Mouse (Mus musculus) myocyte (in vitro differentiated cells): ENCODE results near the gene 6430628N08Rik. TPM values are rescaled to one million over a fixed set of nuclear protein-coding genes. Genes with fewer than 3 reads are reported as not detected.

Experiments used
- H3K27me3 ChIP-seq: one replicate; pipeline ENCODE4 v1.6.1; 2011; ENCODE audit not compliant: control insufficient read depth, insufficient read depth, insufficient read length
- H3K36me3 ChIP-seq: one replicate; pipeline ENCODE4 v1.6.1; 2011; ENCODE audit not compliant: control insufficient read depth, insufficient read depth
- H3K4me2 ChIP-seq: one replicate; pipeline ENCODE4 v1.6.1; 2011; ENCODE audit warnings: low read depth, control low read depth
- H3K4me3 ChIP-seq: one replicate; pipeline ENCODE4 v1.5.1; 2011; ENCODE audit warnings: mild to moderate bottlenecking, control low read depth, moderate library complexity
- H3K79me2 ChIP-seq: one replicate; pipeline ENCODE4 v1.6.1; 2011; ENCODE audit not compliant: control insufficient read depth, insufficient read depth
- H3ac ChIP-seq: one replicate; pipeline ENCODE4 v1.6.1; 2011; ENCODE audit not compliant: control insufficient read depth, insufficient read length
- CEBPB ChIP-seq: IDR thresholded peaks from 2 replicates; pipeline ENCODE4 v1.6.1; 2011; ENCODE audit warnings: mild to moderate bottlenecking, moderate library complexity; ENCODE audit not compliant: poor library complexity, insufficient read depth, severe bottlenecking
- E2F4 ChIP-seq: IDR thresholded peaks from one replicate; pipeline ENCODE4 v1.6.1; 2011; ENCODE audit warnings: mild to moderate bottlenecking, control low read depth, moderate library complexity; ENCODE audit not compliant: insufficient read depth
- MAX ChIP-seq: IDR thresholded peaks from one replicate; pipeline ENCODE4 v1.6.1; 2011; ENCODE audit warnings: low read depth, mild to moderate bottlenecking, control low read depth
- MYOD1 ChIP-seq, 3 experiments: IDR thresholded peaks; one replicate each; pipeline ENCODE4 v1.6.1; 2011; ENCODE audit warnings: control low read depth in 2 of 3, low read depth in 2 of 3, mild to moderate bottlenecking in 2 of 3, moderate library complexity in 1 of 3; ENCODE audit not compliant: insufficient read length in 2 of 3, control insufficient read depth in 1 of 3
- MYOG ChIP-seq, 3 experiments: IDR thresholded peaks; one replicate each; pipeline ENCODE4 v1.6.1; 2011; ENCODE audit warnings: control low read depth in 2 of 3, low read depth in 2 of 3, mild to moderate bottlenecking in 2 of 3; ENCODE audit not compliant: insufficient read length in 2 of 3, control insufficient read depth in 1 of 3, insufficient read depth in 1 of 3
- POLR2A ChIP-seq: IDR thresholded peaks from one replicate; pipeline ENCODE4 v1.6.1; 2011; ENCODE audit warnings: low read depth, mild to moderate bottlenecking, control low read depth, moderate library complexity; ENCODE audit not compliant: insufficient read length
- POLR2AphosphoS2 ChIP-seq: IDR thresholded peaks from one replicate; pipeline ENCODE4 v1.6.1; 2011; ENCODE audit warnings: low read depth, control low read depth; ENCODE audit not compliant: insufficient read length
- REST ChIP-seq: IDR thresholded peaks from one replicate; pipeline ENCODE4 v1.6.1; 2011; ENCODE audit warnings: mild to moderate bottlenecking, control low read depth, moderate library complexity; ENCODE audit not compliant: insufficient read depth, insufficient read length
- SRF ChIP-seq: IDR thresholded peaks from one replicate; pipeline ENCODE4 v1.6.1; 2011; ENCODE audit warnings: low read depth; ENCODE audit not compliant: control insufficient read depth, insufficient read length
- TCF12 ChIP-seq: IDR thresholded peaks from one replicate; pipeline ENCODE4 v1.6.1; 2011; ENCODE audit warnings: mild to moderate bottlenecking, control low read depth; ENCODE audit not compliant: poor library complexity, insufficient read depth, severe bottlenecking
- TCF3 ChIP-seq: IDR thresholded peaks from one replicate; pipeline ENCODE4 v1.6.1; 2011; ENCODE audit warnings: low read depth, control low read depth; ENCODE audit not compliant: insufficient read length
- USF1 ChIP-seq: IDR thresholded peaks from one replicate; pipeline ENCODE4 v1.6.1; 2011; ENCODE audit warnings: low read depth, mild to moderate bottlenecking, control low read depth, moderate library complexity
- polyA plus RNA-seq: library from polyadenylated mRNA; unstranded; fragments of >200 nt; fragmentation: generic; extraction: Trizol; gene quantifications from one replicate; pipeline ENCODE4 v1.2.1, GENCODE M21; 2012; ENCODE audit warnings: missing spikeins

Gene 6430628N08Rik
- polyA plus RNA-seq, 1 experiment: not detected

DNA sequence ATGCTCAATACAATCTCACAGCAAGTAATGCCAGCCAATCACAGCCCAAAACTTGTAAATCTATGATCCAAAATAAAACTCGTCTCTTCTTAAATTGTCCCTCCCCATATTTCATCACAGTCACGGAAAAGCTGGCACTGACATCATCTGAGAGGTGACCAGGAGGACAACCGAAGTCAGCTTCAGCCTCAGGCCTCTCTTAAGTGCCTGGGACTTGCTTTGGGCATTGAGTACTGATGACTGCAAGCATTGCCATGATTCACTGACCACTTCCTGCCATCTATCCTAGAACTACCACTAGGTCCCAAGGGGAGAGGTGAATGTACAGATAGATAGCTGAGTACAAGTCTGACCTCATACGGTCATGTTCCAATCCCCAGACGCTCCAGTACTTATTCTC, 32.2 kb downstream of the 6430628N08Rik start:
- H3K4me2 ChIP-seq: peak overlapping the region; percentile 60
- H3K27me3 ChIP-seq: no peaks in the 10 kb centered on the region
- TF ChIP-seq POLR2AphosphoS2 (no peak), CEBPB (peak; percentile 51; the same call in 1 of the 2 replicates)

DNA sequence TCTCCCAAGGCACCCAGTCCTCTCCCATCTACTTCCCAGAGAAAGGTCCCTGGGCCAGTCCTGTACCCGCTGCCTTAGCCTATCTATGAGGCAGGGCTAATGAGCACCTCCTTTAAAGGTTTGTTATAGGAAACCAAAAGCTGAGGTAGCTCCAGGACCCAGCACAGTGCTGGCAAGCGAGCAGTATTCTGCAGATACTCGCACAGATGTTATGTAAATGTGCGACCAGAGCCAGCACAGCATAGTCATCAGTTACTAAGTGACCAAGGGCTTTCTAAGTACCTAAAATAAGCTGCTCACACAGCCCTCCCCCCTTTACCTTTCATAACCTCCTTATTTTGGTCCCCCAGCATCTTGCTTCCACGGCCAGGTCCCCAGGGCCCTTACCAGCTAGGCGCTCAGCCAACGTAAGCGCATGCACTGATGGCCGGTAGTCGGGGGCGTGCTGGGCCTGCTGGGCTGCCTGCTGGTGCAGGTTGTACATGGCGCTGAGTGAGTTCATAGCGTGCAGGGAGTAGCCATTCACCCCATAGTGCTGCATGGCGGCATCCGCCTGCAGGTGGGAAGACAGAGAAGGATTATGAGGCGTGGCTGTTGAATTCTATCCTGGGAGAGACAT, 32.9 kb downstream of the 6430628N08Rik start:
- no peaks in the 10 kb centered on the region for H3K27me3 ChIP-seq
- no peak for TF ChIP-seq SRF
- no peak for TF ChIP-seq TCF12
- no peak for TF ChIP-seq POLR2A
- TF ChIP-seq USF1: no peak
- no peak for TF ChIP-seq MYOG (IDR thresholded peaks at IDR 0.05; ENCODE audit: control insufficient read depth in 1 of 3, insufficient read depth in 1 of 3, insufficient read length in 2 of 3, low read depth in 2 of 3)
- TF ChIP-seq CEBPB: no peak
- no peaks in the 10 kb centered on the region for H3K79me2 ChIP-seq
- H3K4me3 ChIP-seq: no peak overlapping the region
- no peak overlapping the region for H3ac ChIP-seq
- H3K4me2 ChIP-seq: peak overlapping the region; percentile 60
- no peaks in the 10 kb centered on the region for H3K36me3 ChIP-seq

More for the DNA sequence above, 32.2 kb downstream of the 6430628N08Rik start:
- Histone ChIP-seq H3K79me2 (no peaks in the 10 kb centered on the region), H3ac (no peak overlapping the region), H3K36me3 (no peaks in the 10 kb centered on the region), H3K4me3 (no peak overlapping the region)

DNA sequence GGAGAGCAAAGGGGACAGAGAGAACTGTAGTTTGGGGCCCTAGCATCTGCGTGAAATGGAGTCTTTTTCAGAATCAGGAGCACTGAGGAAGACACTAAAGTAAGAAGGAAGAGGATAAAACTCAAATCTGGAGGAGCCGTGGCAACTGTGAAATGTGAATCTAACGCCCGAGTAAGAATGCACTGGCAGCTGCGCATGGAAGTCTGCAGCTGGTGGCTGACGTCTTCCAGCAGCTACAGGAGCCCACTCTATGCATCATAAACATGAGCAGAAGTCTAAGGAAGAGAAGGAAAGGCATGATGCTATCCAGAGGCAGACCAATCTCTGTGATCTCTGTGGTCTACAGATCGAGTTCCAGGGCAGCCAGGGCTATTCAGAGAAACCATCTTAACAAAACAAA, 37.2 kb downstream of the 6430628N08Rik start:
- TF ChIP-seq CEBPB (no peak), MYOD1 (IDR thresholded peaks at IDR 0.05; ENCODE audit: control insufficient read depth in 1 of 3, insufficient read length in 2 of 3, low read depth in 2 of 3) (peak in 2 of 3 experiments; percentile 49 to 65)
- H3ac ChIP-seq: no peak overlapping the region
- no peaks in the 10 kb centered on the region for H3K36me3 ChIP-seq
- H3K27me3 ChIP-seq: peaks cover 17% of the 10 kb centered on the region
- H3K4me3 ChIP-seq: no peak overlapping the region
- peak overlapping the region; percentile 36 for H3K4me2 ChIP-seq
- H3K79me2 ChIP-seq: no peaks in the 10 kb centered on the region

DNA sequence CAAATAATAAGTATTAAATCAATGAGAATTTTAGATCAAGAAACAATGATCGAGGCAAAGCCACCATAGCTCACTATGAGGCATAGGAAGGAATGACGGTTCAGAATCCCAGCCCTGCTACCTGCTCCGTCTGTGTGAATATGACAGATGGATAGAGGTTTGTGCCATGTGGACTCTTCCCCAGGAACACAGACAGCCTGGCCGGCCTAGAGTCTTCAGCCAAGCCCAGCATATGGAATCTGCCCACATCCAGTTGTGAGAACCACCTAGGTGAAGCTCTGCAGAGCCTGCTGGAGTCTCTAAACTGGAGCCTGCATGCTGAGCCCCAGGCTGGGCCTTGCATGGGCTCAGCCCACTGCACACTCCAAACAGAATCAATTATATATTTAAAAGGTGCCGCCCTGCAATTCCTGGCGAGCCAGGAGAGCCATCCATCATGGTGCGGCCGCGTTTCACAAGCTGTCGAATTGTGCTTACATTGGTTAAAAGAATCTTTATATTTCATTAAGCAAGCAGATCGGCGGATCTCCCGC, 41.2 kb downstream of the 6430628N08Rik start:
- H3K4me2 ChIP-seq: no peak overlapping the region

DNA sequence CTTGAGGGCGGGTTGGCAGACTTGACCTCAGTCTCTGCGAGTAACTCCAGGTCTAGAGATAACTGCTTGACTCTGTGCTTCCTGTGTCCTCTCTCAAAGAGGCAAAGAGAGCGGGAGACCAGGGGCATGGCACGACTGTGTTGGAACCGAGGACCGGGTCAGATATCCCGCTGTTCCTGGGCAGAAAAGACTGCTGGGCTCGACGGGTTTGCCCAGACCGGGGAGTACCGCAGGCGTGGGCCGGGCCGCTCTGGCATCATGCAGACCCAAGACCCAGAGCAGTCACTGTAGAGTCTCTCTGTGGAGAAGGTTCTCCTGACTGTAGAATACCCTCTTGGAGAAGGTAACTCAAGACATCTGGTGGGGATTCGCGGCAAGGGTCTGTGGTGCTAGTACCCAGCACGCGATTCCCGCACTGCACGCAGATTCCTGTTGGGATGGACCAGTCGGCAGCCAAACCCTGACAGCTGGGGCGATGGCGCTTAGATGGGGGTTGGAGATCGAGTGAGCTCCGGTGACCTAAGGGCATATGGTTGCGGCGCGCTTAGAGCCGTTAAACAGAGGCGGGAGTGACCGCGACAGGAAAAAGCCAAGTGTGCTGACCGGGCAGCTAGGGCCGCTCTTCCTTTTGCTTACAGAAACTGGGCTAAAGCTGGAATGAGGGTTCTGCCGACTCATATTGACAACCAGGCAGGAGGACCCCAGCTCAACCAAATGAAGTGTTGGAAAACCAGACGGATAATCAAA, 45.5 kb downstream of the 6430628N08Rik start:
- Histone ChIP-seq H3ac (no peak overlapping the region), H3K4me3 (no peak overlapping the region), H3K79me2 (no peaks in the 10 kb centered on the region), H3K27me3 (peaks cover 87% of the 10 kb centered on the region), H3K36me3 (no peaks in the 10 kb centered on the region), H3K4me2 (no peak overlapping the region)
- TF ChIP-seq USF1: no peak
- no peak for TF ChIP-seq POLR2AphosphoS2
- TF ChIP-seq POLR2A: no peak
- no peak for TF ChIP-seq MYOG (IDR thresholded peaks at IDR 0.05; ENCODE audit: control insufficient read depth in 1 of 3, insufficient read depth in 1 of 3, insufficient read length in 2 of 3, low read depth in 2 of 3)
- TF ChIP-seq MYOD1 (IDR thresholded peaks at IDR 0.05; ENCODE audit: control insufficient read depth in 1 of 3, insufficient read length in 2 of 3, low read depth in 2 of 3): no peak

More for the DNA sequence above, 41.2 kb downstream of the 6430628N08Rik start:
- no peaks in the 10 kb centered on the region for H3K36me3 ChIP-seq
- peaks cover 56% of the 10 kb centered on the region for H3K27me3 ChIP-seq
- no peak for TF ChIP-seq POLR2AphosphoS2
- TF ChIP-seq TCF3: no peak
- TF ChIP-seq MAX: no peak
- H3K4me3 ChIP-seq: no peak overlapping the region
- no peaks in the 10 kb centered on the region for H3K79me2 ChIP-seq
- H3ac ChIP-seq: no peak overlapping the region

- Histone ChIP-seq H3K4me3 (no peak overlapping the region), H3K79me2 (no peaks in the 10 kb centered on the region), H3K4me2 (no peak overlapping the region), H3K27me3 (peaks cover 92% of the 10 kb centered on the region), H3K36me3 (no peaks in the 10 kb centered on the region), H3ac (no peak overlapping the region)
- TF ChIP-seq POLR2A (no peak), MAX (no peak), CEBPB (no peak), POLR2AphosphoS2 (no peak), TCF12 (no peak), REST (no peak), USF1 (no peak), E2F4 (no peak), SRF (no peak), TCF3 (no peak), MYOD1 (IDR thresholded peaks at IDR 0.05; ENCODE audit: control insufficient read depth in 1 of 3, insufficient read length in 2 of 3, low read depth in 2 of 3) (no peak), MYOG (IDR thresholded peaks at IDR 0.05; ENCODE audit: control insufficient read depth in 1 of 3, insufficient read depth in 1 of 3, insufficient read length in 2 of 3, low read depth in 2 of 3) (no peak)
Measured at GRCm38 (mm10) chr4:115936646-115937045, 46.2 kb downstream of the 6430628N08Rik start.
